In the genomic region with DNA sequence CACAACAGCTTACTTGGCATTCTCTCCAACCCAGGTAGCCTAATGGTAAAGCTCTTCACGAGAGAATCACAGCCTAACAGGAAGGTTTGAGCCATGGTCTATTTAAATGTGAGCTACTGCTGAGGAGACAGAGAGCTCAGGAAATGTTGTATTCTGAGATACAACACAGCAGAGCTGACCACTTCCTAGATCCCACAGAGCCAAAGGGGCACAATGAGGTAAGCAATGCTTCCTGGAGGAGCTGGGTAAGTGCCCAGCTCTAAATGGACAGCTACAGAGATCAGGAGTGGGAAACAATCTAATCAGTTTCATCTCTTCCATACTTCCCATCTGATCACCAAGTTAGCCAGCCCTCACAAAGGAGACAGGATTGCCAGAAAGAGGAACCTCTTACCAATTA, we compare ENCODE assay signal across 13 mouse cellular contexts. TPM values are rescaled to one million over a fixed set of nuclear protein-coding genes. Genes with fewer than 3 reads are reported as not detected.
A peak's percentile ranks its signal among the peaks of the same experiment; 100 is the strongest.
DNase-seq lines count a peak whose midpoint lies in the region; ATAC-seq and TF ChIP-seq lines count a peak whose summit lies in the region.
"Had no signal": no experiment of that assay in that cellular context is flagged by ENCODE, and none has a peak within 500 bp of the region (broad histone marks: within the 10 kb centered on the region; RNA-seq: fewer than 3 reads in every experiment).

No protein-coding gene starts in this region.

- WGBS in heart, embryonic 10.5 days, result 53% methylated on average over 1 of the region's 1 CpGs
- WGBS in heart, postnatal 0 days, result 39% methylated on average over 1 of the region's 1 CpGs
- 14% methylated on average over 1 of the region's 1 CpGs for WGBS in thymus, adult 2 months
- WGBS in hindbrain, embryonic 16.5 days, result 90% methylated on average over 1 of the region's 1 CpGs

- no peaks in the 10 kb centered on the region for H3K27me3 ChIP-seq in heart, embryonic 10.5 days (ENCODE audit: insufficient read depth, poor library complexity, severe bottlenecking)
- no peaks in the 10 kb centered on the region for H3K27me3 ChIP-seq in heart, postnatal 0 days (ENCODE audit: control insufficient read depth, insufficient read depth, low read length)
- no peaks in the 10 kb centered on the region for H3K27me3 ChIP-seq in thymus, adult 2 months (ENCODE audit: control insufficient read depth, insufficient read depth, low read length)
- H3K27me3 ChIP-seq in hindbrain, embryonic 16.5 days (replicated peaks; ENCODE audit: control insufficient read depth, insufficient read depth, low read length), result no peaks in the 10 kb centered on the region
- H3K27me3 ChIP-seq: midbrain, embryonic 12.5 days had no signal

- intact Hi-C loops in left cerebral cortex, adult 2 months (cut with DNase I), result no loop called here

- TF ChIP-seq EP300 in heart, postnatal 0 days (IDR thresholded peaks at IDR 0.05; ENCODE audit: low read depth), result no peak

- TF ChIP-seq POLR2A in thymus, adult 2 months (IDR thresholded peaks at IDR 0.05; ENCODE audit: control insufficient read depth, extremely low read depth, insufficient read depth, low read length, poor library complexity), result no peak

- ATAC-seq in heart, postnatal 0 days (ENCODE audit: insufficient read depth, low read depth), result no peak
- ATAC-seq in megakaryocyte-erythroid progenitor cell, adult 5-6 weeks (replicated peaks; ENCODE audit: low FRiP score, low TSS enrichment, poor library complexity, severe bottlenecking), result 0 out of 2 replicates have a peak, but pooled peaks have one; percentile 41
- no peak for ATAC-seq in hindbrain, embryonic 16.5 days
- ATAC-seq: CD4-positive, CD25-positive, alpha-beta regulatory T cell, adult 4 months had no signal

- H3K4me3 ChIP-seq in heart, embryonic 10.5 days, result no peak overlapping the region
- no peak overlapping the region for H3K4me3 ChIP-seq in left cerebral cortex, adult 2 months
- H3K4me3 ChIP-seq in heart, postnatal 0 days (ENCODE audit: low read depth, low read length), result no peak overlapping the region
- no peak overlapping the region for H3K4me3 ChIP-seq in thymus, adult 2 months (ENCODE audit: control insufficient read depth, insufficient read depth, low read length)
- H3K4me3 ChIP-seq in hindbrain, embryonic 16.5 days (ENCODE audit: low read length), result no peak overlapping the region
- H3K4me3 ChIP-seq: midbrain, embryonic 12.5 days had no signal

- peak overlapping the region; percentile 29; the same call in 1 of the 2 replicates for H3K27ac ChIP-seq in heart, embryonic 10.5 days
- 0 out of 2 replicates have a peak overlapping the region, but pooled peaks have one; percentile 9 for H3K27ac ChIP-seq in left cerebral cortex, adult 2 months
- H3K27ac ChIP-seq in heart, postnatal 0 days (ENCODE audit: low read depth), result peak overlapping the region; percentile 32
- no peak overlapping the region for H3K27ac ChIP-seq in thymus, adult 2 months (ENCODE audit: control insufficient read depth, insufficient read depth, low read length)
- H3K27ac ChIP-seq in hindbrain, embryonic 16.5 days (ENCODE audit: low read depth, low read length), result no peak overlapping the region
- H3K27ac ChIP-seq: midbrain, embryonic 12.5 days had no signal

- H3K36me3 ChIP-seq in heart, embryonic 10.5 days, result peaks cover 6% of the 10 kb centered on the region; the same call in 1 of the 2 replicates
- no peaks in the 10 kb centered on the region for H3K36me3 ChIP-seq in heart, postnatal 0 days (replicated peaks; ENCODE audit: control insufficient read depth, insufficient read depth, low read length)
- no peaks in the 10 kb centered on the region for H3K36me3 ChIP-seq in thymus, adult 2 months (ENCODE audit: control insufficient read depth, insufficient read depth, low read length)
- no peaks in the 10 kb centered on the region for H3K36me3 ChIP-seq in hindbrain, embryonic 16.5 days (ENCODE audit: control insufficient read depth, insufficient read depth, low read length)
- H3K36me3 ChIP-seq: midbrain, embryonic 12.5 days had no signal

- peaks cover 16% of the 10 kb centered on the region for H3K4me1 ChIP-seq in heart, embryonic 10.5 days
- H3K4me1 ChIP-seq in heart, postnatal 0 days (ENCODE audit: control insufficient read depth, insufficient read depth), result peaks cover 7% of the 10 kb centered on the region
- no peaks in the 10 kb centered on the region for H3K4me1 ChIP-seq in thymus, adult 2 months (replicated peaks; ENCODE audit: control insufficient read depth, insufficient read depth, low read length)
- no peaks in the 10 kb centered on the region for H3K4me1 ChIP-seq in hindbrain, embryonic 16.5 days (ENCODE audit: control insufficient read depth, insufficient read depth, low read depth, low read length)
- H3K4me1 ChIP-seq: midbrain, embryonic 12.5 days had no signal

- H3K9ac ChIP-seq in heart, postnatal 0 days (replicated peaks; ENCODE audit: low read depth, low read length), result no peak overlapping the region
- no peak overlapping the region for H3K9ac ChIP-seq in hindbrain, embryonic 16.5 days (ENCODE audit: low read depth, low read length)
- H3K9ac ChIP-seq: midbrain, embryonic 12.5 days had no signal

- no peak for TF ChIP-seq CTCF in left cerebral cortex, adult 2 months (IDR thresholded peaks at IDR 0.05)
- TF ChIP-seq CTCF in heart, postnatal 0 days (IDR thresholded peaks at IDR 0.05; ENCODE audit: low read depth), result no peak
- no peak for TF ChIP-seq CTCF in thymus, adult 2 months (IDR thresholded peaks at IDR 0.05; ENCODE audit: borderline replicate concordance, control insufficient read depth, extremely low read depth, insufficient read depth, low read length, poor library complexity)

- H3K4me2 ChIP-seq in heart, postnatal 0 days (ENCODE audit: low read depth, low read length), result no peak overlapping the region
- no peak overlapping the region for H3K4me2 ChIP-seq in hindbrain, embryonic 16.5 days (ENCODE audit: low read length)
- H3K4me2 ChIP-seq: midbrain, embryonic 12.5 days had no signal

- H3K9me3 ChIP-seq in heart, embryonic 10.5 days, result no peaks in the 10 kb centered on the region
- no peaks in the 10 kb centered on the region for H3K9me3 ChIP-seq in heart, postnatal 0 days (replicated peaks; ENCODE audit: control insufficient read depth, low read length)
- no peaks in the 10 kb centered on the region for H3K9me3 ChIP-seq in hindbrain, embryonic 16.5 days (ENCODE audit: control insufficient read depth, low read length)
- H3K9me3 ChIP-seq: midbrain, embryonic 12.5 days had no signal

- DNase-seq in heart, embryonic 10.5 days (ENCODE audit: low spot score), result no peak
- DNase-seq in heart, postnatal 4 days, result no peak
- no peak for DNase-seq in left cerebral cortex, adult 2 months (ENCODE audit: extremely low spot score in 1 of 2, low spot score in 2 of 2)
- DNase-seq in left cerebral cortex, adult 18-20 months (ENCODE audit: low spot score in 2 of 2), result no peak
- DNase-seq in heart, postnatal 0 days (ENCODE audit: low spot score), result no peak
- DNase-seq in thymus, adult 2 months, result no peak
- DNase-seq: cerebellum, adult 9-11 months had no signal

RNA-seq across cellular contexts. Expression of a gene that starts 22.1 kb away (rescaled TPM):
- 36.6 and 43.7 TPM in 2 replicates for polyA plus RNA-seq in heart, embryonic 10.5 days (2016; fragmentation: Nextera tagmentation; extraction: Ambion mirVana)
- total RNA-seq in heart, postnatal 4 days (2021), result 10 to 100 TPM; 85.5 to 89.9 TPM
- 10 to 100 TPM; 40.7 to 42.8 TPM for total RNA-seq in left cerebral cortex, adult 2 months (2021)
- total RNA-seq in left cerebral cortex, adult 18-20 months (2021), result 10 to 100 TPM; 38.5 to 39.1 TPM
- total RNA-seq in heart, postnatal 0 days (2014; rRNA removed; ENCODE audit: low replicate concordance), result 62.1 and 67.8 TPM in 2 replicates
- 25.4 and 25.9 TPM in 2 replicates for polyA plus RNA-seq in heart, postnatal 0 days (2015; fragmentation: Nextera tagmentation; extraction: Ambion mirVana)
- total RNA-seq in megakaryocyte-erythroid progenitor cell, adult 5-6 weeks (2014; fragmentation: Nextera tagmentation), result 18.1 and 31.2 TPM in 2 replicates
- total RNA-seq in megakaryocyte-erythroid progenitor cell, adult 5-6 weeks (2017), result 16.2 and 20.3 TPM in 2 replicates
- 31.9 and 32.2 TPM in 2 replicates for polyA plus RNA-seq in thymus, adult 2 months (2012; rRNA removed)
- polyA plus RNA-seq in hindbrain, embryonic 16.5 days (2015; fragmentation: Nextera tagmentation; extraction: Ambion mirVana), result 27.4 and 33.8 TPM in 2 replicates

RNA-seq across cellular contexts. Expression of a gene that starts 40.4 kb away (rescaled TPM):
- 0.57 TPM in 1 of 2 replicates, not detected in the other for polyA plus RNA-seq in heart, embryonic 10.5 days (2016; fragmentation: Nextera tagmentation; extraction: Ambion mirVana)
- total RNA-seq in heart, postnatal 4 days (2021), result not detected
- total RNA-seq in left cerebral cortex, adult 2 months (2021), result not detected
- not detected for total RNA-seq in left cerebral cortex, adult 18-20 months (2021)
- total RNA-seq in heart, postnatal 0 days (2014; rRNA removed; ENCODE audit: low replicate concordance), result not detected in 2 replicates
- 0.32 TPM in 1 of 2 replicates, not detected in the other for polyA plus RNA-seq in heart, postnatal 0 days (2015; fragmentation: Nextera tagmentation; extraction: Ambion mirVana)
- total RNA-seq in megakaryocyte-erythroid progenitor cell, adult 5-6 weeks (2014; fragmentation: Nextera tagmentation), result not detected in 2 replicates
- not detected in 2 replicates for total RNA-seq in megakaryocyte-erythroid progenitor cell, adult 5-6 weeks (2017)
- polyA plus RNA-seq in thymus, adult 2 months (2012; rRNA removed), result not detected in 2 replicates
- 0.71 TPM in 1 of 2 replicates, not detected in the other for polyA plus RNA-seq in hindbrain, embryonic 16.5 days (2015; fragmentation: Nextera tagmentation; extraction: Ambion mirVana)
- total RNA-seq: adrenal gland, postnatal 4 days; left cerebral cortex, adult 8-10 months had no signal

Comparison
In these comparisons a context has a peak if more than half of its experiments do, and no peak if none do; other contexts are left out.
1. H3K27ac ChIP-seq: peak in heart, embryonic 10.5 days (single experiment), left cerebral cortex, adult 2 months (single experiment) and heart, postnatal 0 days (single experiment); none in thymus, adult 2 months (single experiment) and hindbrain, embryonic 16.5 days (single experiment).